In the genomic region with DNA sequence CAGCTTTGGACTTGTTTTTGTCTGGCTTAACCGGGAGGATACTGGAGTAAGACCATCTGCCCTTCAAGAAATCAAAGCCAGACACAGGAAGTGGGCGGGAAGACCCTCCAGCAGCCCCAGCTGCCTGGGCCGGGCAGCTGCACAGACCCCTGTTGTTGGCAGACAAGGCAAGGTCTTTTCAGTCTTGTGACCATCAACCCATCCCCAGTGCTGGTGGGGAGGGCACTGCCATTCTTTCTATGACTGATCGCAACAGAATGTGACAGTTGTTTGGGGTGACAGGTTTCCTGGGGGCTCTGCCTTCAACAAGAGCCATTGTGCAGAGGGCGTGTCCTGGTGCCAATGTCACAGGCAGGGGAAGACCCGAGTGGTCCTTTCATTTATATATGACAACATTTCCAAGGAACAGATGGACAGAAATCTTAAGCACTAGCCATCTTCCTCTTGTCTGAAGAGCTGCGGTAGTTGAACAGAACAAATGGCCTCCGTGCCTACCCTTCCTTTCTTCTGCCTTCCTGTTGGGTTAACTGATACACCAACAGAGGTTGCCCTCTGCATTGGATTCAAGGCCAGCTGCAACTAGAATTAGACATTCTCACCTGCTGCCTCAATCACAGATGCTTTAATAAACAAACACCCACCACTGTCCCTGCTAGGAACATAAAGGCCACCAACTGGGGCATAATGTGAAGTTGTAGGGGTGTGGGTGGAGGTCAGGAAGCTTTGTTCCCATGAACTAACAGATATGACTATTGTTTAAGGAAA, we compare ENCODE assay signal across 11 mouse cellular contexts.
DNase-seq lines count a peak whose midpoint lies in the region; TF ChIP-seq lines count a peak whose summit lies in the region.
"Had no signal": no experiment of that assay in that cellular context is flagged by ENCODE, and none has a peak within 500 bp of the region (broad histone marks: within the 10 kb centered on the region; RNA-seq: fewer than 3 reads in every experiment).

No protein-coding gene starts in this region.

- no peaks in the 10 kb centered on the region for H3K27me3 ChIP-seq in thymus, adult 2 months (ENCODE audit: control insufficient read depth, insufficient read depth, low read length)
- H3K27me3 ChIP-seq: forebrain, embryonic 12.5 days; heart, embryonic 13.5 days had no signal

- no peak overlapping the region for H3K4me3 ChIP-seq in thymus, adult 2 months (ENCODE audit: control insufficient read depth, insufficient read depth, low read length)
- H3K4me3 ChIP-seq: forebrain, embryonic 12.5 days; heart, embryonic 13.5 days had no signal

- H3K4me1 ChIP-seq in thymus, adult 2 months (replicated peaks; ENCODE audit: control insufficient read depth, insufficient read depth, low read length): peaks cover 16% of the 10 kb centered on the region
- H3K4me1 ChIP-seq: heart, embryonic 13.5 days had no signal

- peak; percentile 45 to 54 for DNase-seq in cerebellum, postnatal 14 days
- DNase-seq in cerebellum, postnatal 36 days: no peak
- no peak for DNase-seq in thymus, adult 2 months
- DNase-seq in thymus, postnatal 25 days: no peak
- DNase-seq in mesoderm, embryonic 11.5 days (ENCODE audit: low read depth, low spot score): peak; percentile 64
- no peak for DNase-seq in urinary bladder, postnatal 25 days (ENCODE audit: low spot score)
- DNase-seq in thymus, postnatal 4 days: no peak
- no peak for DNase-seq in left cerebral cortex, adult 18-20 months (ENCODE audit: low spot score in 2 of 2)

- TF ChIP-seq CTCF in thymus, adult 2 months (IDR thresholded peaks at IDR 0.05; ENCODE audit: borderline replicate concordance, control insufficient read depth, extremely low read depth, insufficient read depth, low read length, poor library complexity): no peak

- WGBS in thymus, adult 2 months: 63% methylated on average over 8 of the region's 8 CpGs

- TF ChIP-seq POLR2A in thymus, adult 2 months (IDR thresholded peaks at IDR 0.05; ENCODE audit: control insufficient read depth, extremely low read depth, insufficient read depth, low read length, poor library complexity): no peak

- 0 out of 2 replicates have a peak overlapping the region, but pooled peaks have one; percentile 56 for H3K27ac ChIP-seq in thymus, adult 2 months (ENCODE audit: control insufficient read depth, insufficient read depth, low read length)
- H3K27ac ChIP-seq: heart, embryonic 13.5 days; macrophage had no signal

- H3K36me3 ChIP-seq in thymus, adult 2 months (ENCODE audit: control insufficient read depth, insufficient read depth, low read length): no peaks in the 10 kb centered on the region
- H3K36me3 ChIP-seq: forebrain, embryonic 12.5 days; heart, embryonic 13.5 days had no signal

Comparison
In these comparisons a context has a peak if more than half of its experiments do, and no peak if none do; other contexts are left out.
1. DNase-seq: peak in cerebellum, postnatal 14 days (2 of 2) and mesoderm, embryonic 11.5 days (single experiment); none in cerebellum, postnatal 36 days (0 of 2), thymus, adult 2 months (single experiment), thymus, postnatal 25 days (single experiment), urinary bladder, postnatal 25 days (single experiment), thymus, postnatal 4 days (single experiment) and left cerebral cortex, adult 18-20 months (0 of 2).